Mouse (Mus musculus) brain, embryonic 14.5 days (tissue): ENCODE results near the gene BC003965.

Source experiments
- CTCF ChIP-seq: fragments of 200-500 bp; IDR thresholded peaks from 2 replicates; pipeline ENCODE4 v1.5.1; 2012; ENCODE audit warnings: inconsistent platforms, mild to moderate bottlenecking, moderate library complexity, borderline replicate concordance; ENCODE audit not compliant: insufficient read depth, insufficient read length; ENCODE audit errors: extremely low read depth
- POLR2A ChIP-seq: fragments of 200-500 bp; IDR thresholded peaks from 2 replicates; pipeline ENCODE4 v1.6.1; 2012; ENCODE audit warnings: mild to moderate bottlenecking, inconsistent platforms, borderline replicate concordance; ENCODE audit not compliant: poor library complexity, insufficient read depth, insufficient read length, severe bottlenecking; ENCODE audit errors: extremely low read depth

DNA sequence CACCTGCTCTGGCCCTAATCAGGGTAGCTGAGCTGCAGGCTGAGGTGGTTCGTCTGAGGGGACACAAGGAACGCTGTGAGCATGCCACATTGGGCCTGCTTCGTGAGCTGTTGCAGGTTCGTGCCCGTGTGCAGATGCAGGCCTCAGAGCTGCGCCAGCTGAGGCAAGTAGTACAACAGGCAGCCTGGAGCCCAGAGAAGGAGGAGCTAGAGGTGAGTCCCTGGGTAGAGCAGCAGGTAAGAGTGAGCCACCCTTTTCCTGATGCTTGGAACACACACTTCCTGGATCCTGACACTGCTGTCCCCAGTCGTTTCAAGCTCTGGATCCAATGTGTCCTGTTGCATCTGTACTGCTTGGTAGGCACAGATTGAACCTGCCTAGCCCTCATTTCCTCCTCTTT lies 21.0 kb upstream of the BC003965 start:
- TF ChIP-seq CTCF: no peak
- TF ChIP-seq POLR2A: no peak
